Mouse (Mus musculus) ES-Bruce4 (cell line): ENCODE data around the gene Arrdc1.

Source experiments
- CTCF ChIP-seq: IDR thresholded peaks from one replicate; pipeline ENCODE4 v1.8.1; 2011; ENCODE audit warnings: low read depth, low read length
- POLR2A ChIP-seq: IDR thresholded peaks from one replicate; pipeline ENCODE4 v1.8.1; 2011; ENCODE audit warnings: low read length; ENCODE audit not compliant: insufficient read depth

DNA sequence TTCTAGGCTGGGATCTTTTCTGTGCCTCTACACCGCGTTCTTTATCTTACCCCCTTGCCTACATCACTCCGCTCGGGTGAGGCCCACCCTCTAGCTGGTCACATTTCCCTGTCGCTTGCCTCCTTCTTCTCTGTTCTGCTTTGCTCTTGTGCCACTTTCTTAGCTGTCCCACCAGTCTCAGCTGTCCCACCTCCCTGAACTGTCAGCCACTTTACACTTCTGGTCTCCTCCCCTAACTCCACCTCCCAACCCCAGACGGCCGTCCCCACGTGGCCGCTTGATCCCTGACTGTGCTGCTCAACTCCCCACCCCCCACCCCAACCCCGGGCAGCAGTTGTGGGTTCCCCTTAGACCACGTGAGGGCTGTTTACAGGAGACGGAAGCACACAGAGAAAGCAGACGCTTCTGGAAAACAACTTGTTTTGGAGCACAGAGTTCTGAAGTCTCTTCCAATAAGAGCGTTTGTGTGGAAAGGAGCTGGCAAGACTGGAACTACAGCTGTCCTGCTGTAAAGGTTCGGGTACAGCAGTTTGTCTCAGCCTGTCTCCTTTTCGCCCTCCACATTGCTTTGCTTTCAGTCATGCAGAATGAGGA lies 40.7 kb upstream of the Arrdc1 start, which contains the start of gene Pnpla7:
- TF ChIP-seq CTCF (no peak), POLR2A (no peak)
